Mouse (Mus musculus): ENCODE results near the gene C130050O18Rik. TPM values are rescaled to one million over a fixed set of nuclear protein-coding genes. Genes with fewer than 3 reads are reported as not detected.
A peak's percentile ranks its signal among the peaks of the same experiment; 100 is the strongest.

C130050O18Rik gene
- 2.1 and 3.3 TPM in 2 replicates for total RNA-seq (2017)

DNA sequence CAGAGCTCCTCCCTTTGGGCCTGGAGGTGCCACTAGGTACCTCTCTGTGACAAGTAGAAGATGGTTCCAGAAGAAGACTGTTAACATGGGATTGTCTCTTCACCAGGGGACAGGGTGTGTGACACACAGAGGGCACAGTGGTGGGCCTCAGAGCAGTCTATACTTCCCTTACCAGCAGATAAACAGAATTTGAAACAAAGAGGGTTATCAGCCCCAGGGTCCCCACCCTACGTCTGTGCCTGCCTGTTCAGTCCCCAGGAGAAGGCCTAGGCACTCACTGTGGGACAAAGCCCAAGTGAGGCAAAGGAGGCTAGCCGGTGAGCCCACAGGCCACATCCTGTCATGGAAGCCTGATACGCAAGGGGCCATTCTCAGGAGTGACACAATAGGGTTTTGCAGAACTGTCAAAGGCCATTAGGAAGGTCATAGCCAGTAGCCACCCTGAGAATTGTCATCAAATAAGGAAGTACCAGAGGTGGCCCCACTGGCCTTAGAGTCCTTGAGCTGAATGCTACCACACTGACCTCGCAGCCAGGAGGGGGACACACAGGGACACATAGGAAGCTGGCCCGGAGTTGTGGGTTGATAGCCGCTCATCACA is at the start of gene C130050O18Rik:
Gene C130050O18Rik (plus strand): TSS at position 480 of the 601 bp plus-strand sequence.
- ATAC-seq (replicated peaks in 1 of 2; ENCODE audit: insufficient read depth in 1 of 2, low FRiP score in 2 of 2, low TSS enrichment in 1 of 2, low read depth in 1 of 2, poor library complexity in 2 of 2, severe bottlenecking in 2 of 2): peak; percentile 40 to 41; a peak in 3 of 4 replicates

- ATAC-seq (replicated peaks in 1 of 2; ENCODE audit: insufficient read depth in 1 of 2, low FRiP score in 2 of 2, low TSS enrichment in 1 of 2, low read depth in 1 of 2, poor library complexity in 2 of 2, severe bottlenecking in 2 of 2): peak; percentile 33 to 35; a peak in 1 of 4 replicates
These were observed 46.4 kb upstream of the C130050O18Rik start for GRCm38 (mm10) chr5:139358653-139359052.

DNA sequence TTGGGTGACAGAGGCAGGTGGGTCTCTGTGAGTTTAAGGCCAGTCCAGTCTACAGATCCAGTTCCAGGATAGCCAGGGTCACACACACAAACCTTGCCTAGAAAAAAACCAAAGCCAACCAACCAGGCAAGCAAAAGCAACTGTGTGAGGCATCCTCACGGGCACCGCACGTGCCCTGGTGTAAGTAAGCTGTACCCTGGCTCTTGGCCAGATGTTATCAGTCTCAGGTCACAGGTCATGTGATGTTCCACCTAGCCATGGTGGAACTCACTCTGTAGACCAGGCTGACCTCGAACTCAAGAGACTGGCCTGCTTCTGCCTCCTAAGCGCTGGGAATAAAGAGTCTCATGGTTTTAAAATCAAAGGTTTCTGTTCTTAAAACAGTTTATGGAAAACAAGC is 45.8 kb upstream of the C130050O18Rik start:
- no peak for ATAC-seq (replicated peaks in 1 of 2; ENCODE audit: insufficient read depth in 1 of 2, low FRiP score in 2 of 2, low TSS enrichment in 1 of 2, low read depth in 1 of 2, poor library complexity in 2 of 2, severe bottlenecking in 2 of 2)

DNA sequence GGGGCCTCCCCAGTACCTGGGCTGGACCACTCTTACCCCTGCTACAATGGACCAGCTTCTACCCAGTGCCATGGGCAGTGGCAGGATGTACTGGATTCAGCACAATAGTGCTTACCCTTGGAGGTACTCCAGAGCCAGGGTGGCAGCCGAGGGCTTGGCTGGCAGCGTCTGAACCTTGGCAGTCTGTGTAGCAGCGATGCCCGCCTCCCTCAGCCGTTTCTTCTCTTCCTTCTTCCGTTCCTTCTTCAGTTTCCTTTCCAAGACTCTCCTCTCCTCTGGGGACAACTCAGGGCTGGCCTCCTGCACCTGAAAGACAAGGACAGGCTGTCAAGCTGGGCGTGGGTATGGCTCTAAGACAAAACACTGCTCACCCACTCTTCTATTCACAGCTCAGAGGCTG is 41.2 kb upstream of the C130050O18Rik start:
- no peak for ATAC-seq (replicated peaks in 1 of 2; ENCODE audit: insufficient read depth in 1 of 2, low FRiP score in 2 of 2, low TSS enrichment in 1 of 2, low read depth in 1 of 2, poor library complexity in 2 of 2, severe bottlenecking in 2 of 2)

GRCm38 (mm10) chr5:139364260-139364910 is 40.7 kb upstream of the C130050O18Rik start:
- ATAC-seq (replicated peaks in 1 of 2; ENCODE audit: insufficient read depth in 1 of 2, low FRiP score in 2 of 2, low TSS enrichment in 1 of 2, low read depth in 1 of 2, poor library complexity in 2 of 2, severe bottlenecking in 2 of 2): peak; percentile 68 to 80

GRCm38 (mm10) chr5:139364911-139365571 is 40.0 kb upstream of the C130050O18Rik start:
- no peak for ATAC-seq (replicated peaks in 1 of 2; ENCODE audit: insufficient read depth in 1 of 2, low FRiP score in 2 of 2, low TSS enrichment in 1 of 2, low read depth in 1 of 2, poor library complexity in 2 of 2, severe bottlenecking in 2 of 2)

GRCm38 (mm10) chr5:139365827-139366226 is 39.3 kb upstream of the C130050O18Rik start:
- peak in 1 of 2 experiments; percentile 23; a peak in 1 of 4 replicates for ATAC-seq (replicated peaks in 1 of 2; ENCODE audit: insufficient read depth in 1 of 2, low FRiP score in 2 of 2, low TSS enrichment in 1 of 2, low read depth in 1 of 2, poor library complexity in 2 of 2, severe bottlenecking in 2 of 2)

DNA sequence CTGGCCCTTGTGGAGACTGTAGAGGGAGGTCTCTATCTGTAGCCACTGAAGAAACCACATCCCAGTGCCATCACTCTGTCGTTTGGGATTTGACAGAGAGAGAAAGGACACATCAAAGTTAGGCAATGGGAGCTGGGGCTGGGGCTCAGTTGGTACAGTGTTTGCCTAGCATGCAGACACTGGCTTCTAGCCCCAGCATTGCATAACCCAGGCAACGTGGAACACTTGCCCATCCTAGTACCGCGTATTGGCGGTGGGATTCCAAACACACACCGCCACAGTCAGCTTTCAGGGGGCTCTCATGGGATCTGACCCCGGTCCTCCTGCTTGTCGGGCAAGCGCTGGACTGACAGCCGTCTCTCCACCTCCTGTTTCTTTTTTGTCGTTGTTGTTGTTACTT is 38.6 kb upstream of the C130050O18Rik start:
- ATAC-seq (replicated peaks in 1 of 2; ENCODE audit: insufficient read depth in 1 of 2, low FRiP score in 2 of 2, low TSS enrichment in 1 of 2, low read depth in 1 of 2, poor library complexity in 2 of 2, severe bottlenecking in 2 of 2): no peak

- no peak for ATAC-seq (replicated peaks in 1 of 2; ENCODE audit: insufficient read depth in 1 of 2, low FRiP score in 2 of 2, low TSS enrichment in 1 of 2, low read depth in 1 of 2, poor library complexity in 2 of 2, severe bottlenecking in 2 of 2)
These were observed 37.1 kb upstream of the C130050O18Rik start for GRCm38 (mm10) chr5:139367884-139368458.

DNA sequence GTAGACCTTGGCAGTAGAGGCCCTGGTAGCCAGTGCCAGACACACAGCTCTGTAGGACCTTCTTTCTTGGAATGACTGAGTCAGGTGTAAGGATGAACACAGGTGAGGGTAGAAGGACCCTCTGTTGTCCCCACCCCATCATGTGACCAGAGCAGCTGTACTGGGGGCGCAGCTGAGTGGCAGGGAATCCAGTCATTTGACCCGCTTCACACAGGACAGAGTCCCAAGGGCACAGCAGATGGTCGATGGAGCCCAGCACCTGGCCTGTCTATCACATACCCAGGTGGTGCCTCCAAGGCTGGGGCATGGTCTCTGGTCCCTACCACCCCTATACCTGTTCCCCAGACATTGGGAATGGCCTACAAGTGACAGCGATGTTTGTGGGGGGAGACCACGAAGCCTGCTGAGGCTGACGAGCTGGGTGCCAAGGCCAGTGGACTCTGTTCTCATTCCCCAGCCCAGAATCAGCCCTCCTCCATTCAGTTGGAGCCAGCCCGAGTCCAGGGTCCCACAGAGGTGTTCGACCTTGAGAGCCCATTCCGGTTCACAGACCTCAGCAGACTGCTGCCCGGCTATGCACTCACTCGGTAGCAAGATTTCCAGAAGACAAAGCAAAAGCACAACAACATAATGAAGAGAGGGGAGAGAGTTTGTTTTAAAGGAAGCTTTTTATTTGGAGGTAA is 36.3 kb upstream of the C130050O18Rik start:
- ATAC-seq (replicated peaks in 1 of 2; ENCODE audit: insufficient read depth in 1 of 2, low FRiP score in 2 of 2, low TSS enrichment in 1 of 2, low read depth in 1 of 2, poor library complexity in 2 of 2, severe bottlenecking in 2 of 2): no peak

- ATAC-seq (replicated peaks in 1 of 2; ENCODE audit: insufficient read depth in 1 of 2, low FRiP score in 2 of 2, low TSS enrichment in 1 of 2, low read depth in 1 of 2, poor library complexity in 2 of 2, severe bottlenecking in 2 of 2): no peak
These were observed 34.7 kb upstream of the C130050O18Rik start for GRCm38 (mm10) chr5:139370336-139370735.

- ATAC-seq (replicated peaks in 1 of 2; ENCODE audit: insufficient read depth in 1 of 2, low FRiP score in 2 of 2, low TSS enrichment in 1 of 2, low read depth in 1 of 2, poor library complexity in 2 of 2, severe bottlenecking in 2 of 2): no peak
These were observed 34.0 kb upstream of the C130050O18Rik start for GRCm38 (mm10) chr5:139371118-139371517.

DNA sequence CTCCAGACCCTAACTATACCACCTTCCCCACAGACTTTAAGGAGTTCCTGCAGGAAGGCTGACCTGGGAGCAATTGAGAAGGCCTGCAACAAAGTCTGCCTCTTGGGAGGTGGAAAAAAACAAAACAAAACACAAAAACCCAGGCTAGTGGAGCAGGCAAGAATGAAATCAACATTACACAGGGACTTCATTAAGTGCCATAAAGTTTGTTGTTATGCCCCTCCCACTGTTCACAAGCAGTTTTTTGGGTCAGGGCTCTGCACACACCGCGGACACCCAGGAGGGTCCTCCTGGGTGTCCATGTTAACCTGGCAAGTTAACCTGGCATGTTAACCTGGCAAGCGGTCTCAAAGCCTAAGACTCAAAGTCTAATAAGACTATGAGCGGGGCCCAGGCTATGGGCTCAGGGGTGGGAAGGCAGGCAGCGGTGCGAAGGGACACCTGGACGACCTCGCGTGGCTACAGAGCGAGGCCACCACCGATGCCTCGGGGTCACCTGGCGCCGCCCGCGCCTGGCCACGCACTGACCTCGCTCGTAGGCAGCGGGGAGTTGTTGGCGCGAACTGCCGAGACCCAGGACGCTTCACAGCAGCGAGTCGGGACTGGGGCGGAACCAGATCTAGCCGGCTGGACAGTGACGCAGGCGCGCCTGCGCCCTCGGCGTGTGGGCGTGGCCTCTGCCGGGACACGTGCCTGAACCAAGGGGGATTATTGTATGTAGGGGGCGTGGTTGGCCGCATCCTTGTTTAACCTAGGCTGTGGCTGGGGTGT is 33.3 kb upstream of the C130050O18Rik start:
- peak; percentile 91 to 94 for ATAC-seq (replicated peaks in 1 of 2; ENCODE audit: insufficient read depth in 1 of 2, low FRiP score in 2 of 2, low TSS enrichment in 1 of 2, low read depth in 1 of 2, poor library complexity in 2 of 2, severe bottlenecking in 2 of 2)

DNA sequence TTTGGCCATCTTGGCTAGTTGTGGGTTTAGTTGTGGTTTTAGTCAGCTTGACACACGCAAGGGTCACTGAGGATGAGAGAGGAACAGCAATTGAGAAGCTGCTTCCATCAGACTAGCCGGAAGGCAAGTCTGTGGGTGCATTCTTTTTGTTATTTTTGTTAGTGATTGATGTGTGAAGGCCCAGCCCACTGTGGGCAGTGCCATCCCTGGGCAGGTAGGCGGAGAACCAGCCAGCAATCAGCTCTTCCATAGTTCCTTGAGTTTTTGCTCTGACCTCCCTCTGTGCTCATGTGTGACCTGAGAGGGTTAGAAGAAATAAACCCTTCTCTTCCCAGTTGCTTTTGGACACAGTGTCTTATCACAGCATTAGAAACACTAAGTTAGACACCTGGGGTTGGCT is 32.0 kb upstream of the C130050O18Rik start:
- ATAC-seq (replicated peaks in 1 of 2; ENCODE audit: insufficient read depth in 1 of 2, low FRiP score in 2 of 2, low TSS enrichment in 1 of 2, low read depth in 1 of 2, poor library complexity in 2 of 2, severe bottlenecking in 2 of 2): no peak

- no peak for ATAC-seq (replicated peaks in 1 of 2; ENCODE audit: insufficient read depth in 1 of 2, low FRiP score in 2 of 2, low TSS enrichment in 1 of 2, low read depth in 1 of 2, poor library complexity in 2 of 2, severe bottlenecking in 2 of 2)
These were observed 31.1 kb upstream of the C130050O18Rik start for GRCm38 (mm10) chr5:139373889-139374444.

DNA sequence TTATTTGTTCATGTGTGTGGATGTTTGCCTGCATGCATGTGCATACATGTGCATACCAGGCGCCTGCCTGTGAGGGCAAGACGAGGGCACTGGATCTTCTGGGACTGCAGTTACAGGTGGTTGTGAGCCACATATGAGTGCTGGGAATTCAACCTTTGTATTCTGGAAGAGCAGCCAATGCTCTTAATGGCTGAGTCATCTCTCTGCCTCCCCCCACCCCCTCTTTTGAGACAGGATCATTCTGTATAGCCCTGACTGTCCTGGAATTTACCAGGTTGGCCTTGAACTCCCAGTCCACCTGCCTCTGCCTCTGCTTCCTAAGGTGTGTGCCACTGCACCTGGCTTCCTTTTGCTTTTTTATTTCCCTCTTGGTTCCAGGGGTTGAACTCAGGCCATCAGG is 30.2 kb upstream of the C130050O18Rik start:
- no peak for ATAC-seq (replicated peaks in 1 of 2; ENCODE audit: insufficient read depth in 1 of 2, low FRiP score in 2 of 2, low TSS enrichment in 1 of 2, low read depth in 1 of 2, poor library complexity in 2 of 2, severe bottlenecking in 2 of 2)
